Mouse (Mus musculus) E14TG2a.4 (cell line): ENCODE data around the gene Mecp2.

Experiments used
- CTCF ChIP-seq: conservative IDR thresholded peaks from 2 replicates; pipeline ENCODE4 v1.5.1; 2014; ENCODE audit warnings: low read length
- NANOG ChIP-seq: IDR thresholded peaks from 2 replicates; pipeline ENCODE4 v1.6.1; 2014; ENCODE audit warnings: borderline replicate concordance, low read length, mixed read lengths
- POU5F1 ChIP-seq: IDR thresholded peaks from 2 replicates; pipeline ENCODE4 v1.6.1; 2014; ENCODE audit warnings: low read length, borderline replicate concordance

DNA sequence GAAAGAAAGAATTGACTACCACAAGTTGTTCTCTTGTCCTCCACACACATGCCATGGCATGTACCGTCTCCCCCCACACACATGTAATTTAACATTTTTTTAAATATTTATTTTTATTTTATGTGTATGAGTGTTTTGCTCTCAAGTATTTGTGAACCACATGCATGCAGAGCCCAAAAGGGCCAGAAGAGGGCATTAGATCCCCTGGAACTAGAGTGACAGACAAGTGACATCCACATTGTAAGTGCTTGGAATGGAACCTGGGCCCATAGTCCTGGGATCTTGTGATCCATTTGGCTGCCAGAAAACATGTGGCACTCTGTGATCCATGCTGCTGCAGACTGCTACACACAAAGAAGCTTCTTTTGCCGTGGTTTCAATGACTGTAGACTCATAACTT, 10.2 kb downstream of the Mecp2 start:
- peak; percentile 46 for TF ChIP-seq CTCF
- TF ChIP-seq POU5F1, result no peak
- no peak for TF ChIP-seq NANOG
